Mouse (Mus musculus) olfactory bulb, adult 2 months (tissue): Measurements from ENCODE around the gene Cntn5. TPM values are rescaled to one million over a fixed set of nuclear protein-coding genes. Genes with fewer than 3 reads are reported as not detected.

Experiments used
- H3K27ac ChIP-seq: fragments of 200-500 bp; 2 replicates; pipeline ENCODE4 v1.5.1; 2012; ENCODE audit warnings: low read depth, low read length; ENCODE audit not compliant: insufficient read depth
- H3K4me1 ChIP-seq: fragments of 200-500 bp; 2 replicates; pipeline ENCODE4 v1.6.1; 2012; ENCODE audit warnings: low read length; ENCODE audit not compliant: control insufficient read depth, insufficient read depth
- H3K4me3 ChIP-seq: fragments of 200-500 bp; 2 replicates; pipeline ENCODE4 v1.5.1; 2012; ENCODE audit warnings: mild to moderate bottlenecking, low read depth, low read length, moderate library complexity; ENCODE audit not compliant: insufficient read depth
- CTCF ChIP-seq: fragments of 200-500 bp; IDR thresholded peaks from 2 replicates; pipeline ENCODE4 v1.5.1; 2012; ENCODE audit warnings: low read depth, mild to moderate bottlenecking, low read length, moderate library complexity; ENCODE audit not compliant: insufficient read depth
- POLR2A ChIP-seq: fragments of 200-500 bp; IDR thresholded peaks from 2 replicates; pipeline ENCODE4 v1.6.1; 2012; ENCODE audit warnings: mild to moderate bottlenecking, low read depth, low read length, moderate library complexity; ENCODE audit not compliant: insufficient read depth
- WGBS: fragments of 180-500 bp; shearing (Covaris S2); methylation state at CpG from one replicate; pipeline ENCODE4 v1.1.7; 2018; 5-methylcytosine and 5-hydroxymethylcytosine counted together
- polyA plus RNA-seq: library from polyadenylated mRNA; stranded (reverse); fragments of >200 nt; gene quantifications from 2 replicates; pipeline ENCODE4 v1.2.4, GENCODE M21; 2012; ENCODE audit warnings: low replicate concordance; ENCODE audit not compliant: missing spikeins, insufficient read depth, insufficient read length

Gene Cntn5
- polyA plus RNA-seq, 1 experiment = not detected

DNA sequence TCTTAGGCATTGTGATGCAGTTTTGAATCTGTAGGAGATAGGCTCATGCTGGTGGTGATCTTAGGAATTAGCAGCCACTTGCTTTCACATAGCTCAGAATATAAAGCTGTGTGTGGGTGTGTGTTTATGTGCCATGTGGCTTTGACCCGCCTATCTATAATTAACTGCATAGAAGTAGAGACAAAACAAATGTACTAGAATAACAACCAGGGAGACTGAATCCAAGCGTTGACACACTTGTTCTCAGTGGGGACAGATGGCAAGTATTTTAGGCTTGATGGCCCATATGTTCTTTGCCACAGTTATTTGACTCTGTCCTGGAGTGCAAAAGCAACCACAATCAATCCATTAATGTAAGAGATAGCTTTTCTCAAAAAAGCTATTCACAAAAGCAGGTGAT, 678.6 kb downstream of the Cntn5 start:
- Histone ChIP-seq H3K4me1 (no peaks in the 10 kb centered on the region), H3K27ac (no peak overlapping the region), H3K4me3 (no peak overlapping the region)
- no peak for TF ChIP-seq POLR2A
- no peak for TF ChIP-seq CTCF
- WGBS = 25% methylated on average over 2 of the region's 2 CpGs

DNA sequence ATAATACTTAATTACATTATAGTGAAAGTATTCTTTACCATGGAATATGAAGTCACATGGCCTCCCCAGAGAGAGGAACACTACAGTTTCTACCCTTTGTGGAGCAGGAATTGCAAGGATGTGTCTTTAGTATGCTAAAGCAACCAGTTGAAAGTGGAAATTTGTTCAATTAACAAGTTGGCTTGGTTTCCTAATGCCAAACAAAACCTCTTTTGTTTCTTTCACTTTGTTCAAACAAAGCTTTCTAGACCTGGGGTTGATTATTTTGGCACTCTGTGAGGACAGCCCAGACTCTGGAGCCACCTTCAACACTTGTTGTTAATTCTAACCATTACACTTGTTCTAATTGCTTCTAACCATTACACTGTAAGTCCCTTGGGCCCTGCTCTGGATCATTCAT, 718.5 kb downstream of the Cntn5 start:
- TF ChIP-seq CTCF (no peak), POLR2A (no peak)
- no peak overlapping the region for H3K27ac ChIP-seq
- H3K4me3 ChIP-seq = no peak overlapping the region
- no peaks in the 10 kb centered on the region for H3K4me1 ChIP-seq

DNA sequence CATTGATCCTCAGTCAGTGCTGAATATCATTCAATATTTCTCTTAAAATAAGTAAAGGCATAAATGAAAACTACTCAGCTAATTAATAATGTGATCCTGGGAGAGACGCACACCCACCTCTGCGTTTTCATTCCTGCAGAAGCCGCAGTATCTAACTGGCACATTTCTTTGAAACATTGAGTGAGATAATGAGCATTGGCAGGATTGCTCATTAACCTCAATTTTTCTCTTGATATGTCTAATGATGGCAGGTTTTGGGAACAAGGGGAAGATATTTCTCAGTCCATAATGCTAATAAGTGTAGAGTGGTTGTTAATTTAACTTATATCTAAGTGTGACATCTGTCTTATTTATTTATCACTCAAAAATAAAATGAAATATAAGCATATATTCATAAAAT, 734.0 kb downstream of the Cntn5 start:
- Histone ChIP-seq H3K4me1 (no peaks in the 10 kb centered on the region), H3K4me3 (no peak overlapping the region), H3K27ac (no peak overlapping the region)
- no peak for TF ChIP-seq POLR2A
- 89% methylated on average over 3 of the region's 3 CpGs for WGBS

DNA sequence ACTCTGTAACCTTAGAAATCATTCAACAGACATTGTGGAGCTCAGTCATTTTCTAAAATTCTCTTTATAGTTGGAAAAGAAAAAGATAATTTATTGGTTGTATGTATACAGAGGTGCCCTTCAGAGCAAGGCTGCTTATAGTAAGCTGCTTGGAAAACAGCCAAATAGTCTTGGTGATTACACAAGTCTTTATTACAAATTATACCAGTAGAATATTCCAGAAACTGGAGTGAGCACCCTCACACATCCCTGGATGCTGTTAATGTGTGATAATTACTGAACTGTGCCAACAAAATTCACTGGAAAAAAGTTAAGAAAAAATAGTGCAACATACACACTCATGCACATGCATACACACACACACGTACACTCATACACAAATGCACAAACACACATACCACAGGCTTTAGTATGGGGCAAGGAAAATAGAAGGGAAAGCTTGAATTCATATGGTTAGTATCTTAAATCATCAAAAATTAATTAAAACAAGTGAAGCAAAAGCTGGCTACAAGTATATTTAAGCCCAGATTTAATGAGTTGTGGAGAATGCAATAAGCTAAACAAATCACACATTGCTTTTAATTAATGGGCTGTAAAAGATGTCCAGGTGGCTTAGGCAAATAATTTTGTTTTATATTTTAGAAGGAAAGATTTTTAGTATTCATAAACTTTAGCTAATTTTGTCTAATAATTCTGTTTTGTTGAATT, 783.1 kb downstream of the Cntn5 start:
- Histone ChIP-seq H3K27ac (no peak overlapping the region), H3K4me3 (no peak overlapping the region), H3K4me1 (no peaks in the 10 kb centered on the region)
- no peak for TF ChIP-seq POLR2A
- 95% methylated on average over 1 of the region's 1 CpGs for WGBS

DNA sequence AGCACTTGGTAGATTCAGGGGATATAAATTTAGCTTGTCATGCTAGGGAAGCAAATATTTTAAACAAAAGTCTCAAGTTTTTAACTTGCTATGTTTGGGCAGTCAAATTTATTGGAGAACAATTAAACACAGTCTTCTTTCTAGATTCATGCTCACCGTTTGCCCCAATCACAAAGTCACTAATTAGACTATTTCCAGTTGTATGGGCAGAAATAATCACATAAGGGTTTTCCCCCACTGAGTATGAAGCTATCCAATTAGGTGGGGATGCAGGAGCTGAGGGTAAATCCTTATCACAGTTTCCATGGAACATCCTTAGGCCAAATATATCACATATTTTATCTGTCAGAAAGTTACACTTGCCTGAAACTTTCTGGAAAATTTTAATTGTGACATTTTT, 788.0 kb downstream of the Cntn5 start:
- no peak for TF ChIP-seq POLR2A
- no peak for TF ChIP-seq CTCF

DNA sequence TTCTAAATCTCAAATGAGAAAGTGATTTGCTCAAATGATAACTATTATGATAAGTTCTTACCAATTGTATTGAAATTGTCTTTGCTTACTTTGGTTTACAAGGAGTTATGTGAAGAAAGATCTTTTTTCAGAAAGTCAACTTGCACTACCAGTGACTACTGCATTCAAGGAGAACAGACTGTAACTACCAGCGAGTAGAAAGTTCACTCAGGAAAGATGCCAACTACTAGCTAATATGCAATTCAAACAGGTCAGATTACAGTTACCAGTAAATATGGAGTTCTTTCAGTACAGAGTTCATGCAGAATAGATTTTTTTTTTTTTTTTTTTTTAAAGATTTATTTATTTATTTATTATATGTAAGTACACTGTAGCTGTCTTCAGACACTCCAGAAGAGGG, 795.4 kb downstream of the Cntn5 start:
- WGBS = 58% methylated on average over 1 of the region's 1 CpGs
- H3K4me1 ChIP-seq = no peaks in the 10 kb centered on the region
- TF ChIP-seq POLR2A (no peak), CTCF (no peak)
- no peak overlapping the region for H3K4me3 ChIP-seq
- no peak overlapping the region for H3K27ac ChIP-seq

More for the DNA sequence above, 788.0 kb downstream of the Cntn5 start:
- H3K4me3 ChIP-seq = no peak overlapping the region
- WGBS = 55% methylated on average over 1 of the region's 1 CpGs
- H3K4me1 ChIP-seq = no peaks in the 10 kb centered on the region
- no peak overlapping the region for H3K27ac ChIP-seq

DNA sequence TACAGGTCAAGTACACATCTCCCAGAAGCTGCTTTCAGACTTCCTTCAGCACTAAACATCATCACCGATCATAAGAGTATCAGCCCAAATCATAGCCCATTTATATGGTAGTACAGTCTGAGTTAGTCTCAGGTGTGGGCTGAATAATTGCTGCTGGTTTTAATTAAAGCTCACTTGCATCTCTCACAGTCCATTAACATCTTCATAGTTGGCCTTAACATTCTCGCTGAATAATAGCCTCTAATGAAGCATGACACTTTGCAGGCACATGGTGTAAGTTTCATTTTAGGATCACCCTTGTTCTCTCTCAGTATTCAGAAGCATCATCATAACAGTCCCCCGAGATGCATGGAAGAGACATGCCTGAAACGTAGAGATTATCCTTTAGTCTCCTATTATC, 796.7 kb downstream of the Cntn5 start:
- no peaks in the 10 kb centered on the region for H3K4me1 ChIP-seq
- no peak overlapping the region for H3K4me3 ChIP-seq
- TF ChIP-seq POLR2A (no peak), CTCF (no peak)
- 71% methylated on average over 4 of the region's 4 CpGs for WGBS
- H3K27ac ChIP-seq = no peak overlapping the region

DNA sequence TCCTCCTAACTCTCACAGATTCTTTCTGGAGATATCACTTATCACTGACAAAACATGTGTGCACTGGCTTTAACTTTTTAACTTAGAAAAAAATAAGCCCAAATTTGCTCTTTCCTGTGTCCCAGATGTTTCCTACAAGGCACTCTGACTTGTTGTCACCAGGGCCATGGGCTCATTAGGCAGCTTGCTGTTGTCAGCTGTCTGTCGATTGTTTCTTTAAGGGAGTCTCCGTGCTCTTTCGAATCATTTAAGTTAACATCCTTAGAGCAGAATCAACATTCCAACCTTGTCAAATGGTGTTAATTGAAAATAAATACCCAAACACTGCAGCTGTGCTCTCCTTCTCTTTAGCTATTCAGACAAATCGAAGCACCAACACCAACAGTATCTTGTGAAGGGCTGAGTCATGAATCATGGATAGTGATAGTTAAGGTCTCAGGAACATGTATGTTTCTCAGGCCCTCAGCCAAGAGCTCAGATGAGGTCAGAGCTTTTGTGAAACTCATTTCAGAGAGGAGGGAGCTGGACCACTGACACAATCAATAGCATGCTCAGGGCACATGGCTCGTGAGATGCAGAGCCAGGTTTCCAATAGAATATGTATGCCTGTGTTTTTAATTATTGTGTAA, 802.6 kb downstream of the Cntn5 start:
- 60% methylated on average over 5 of the region's 5 CpGs for WGBS
- Histone ChIP-seq H3K4me3 (no peak overlapping the region), H3K4me1 (no peaks in the 10 kb centered on the region), H3K27ac (no peak overlapping the region)
- no peak for TF ChIP-seq POLR2A
- TF ChIP-seq CTCF = no peak

DNA sequence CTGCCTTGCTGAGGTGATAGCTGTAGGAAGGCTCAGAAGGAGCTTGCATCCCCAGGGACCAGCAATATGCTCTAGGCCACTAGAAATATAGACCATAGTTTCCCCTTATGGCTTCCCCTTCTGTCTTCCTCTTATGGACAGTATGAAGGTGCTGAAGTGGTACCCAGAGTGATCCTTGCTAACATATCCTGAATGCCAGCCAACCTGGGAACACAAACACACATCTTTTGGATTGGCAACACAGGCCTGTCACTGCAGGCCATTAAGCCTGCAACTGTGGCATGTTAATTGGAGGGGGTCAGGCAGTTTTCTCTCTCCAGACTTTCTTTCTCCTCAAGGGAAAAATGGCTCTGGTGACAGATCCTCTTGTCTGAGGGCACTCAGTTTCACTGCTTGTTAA, 828.3 kb downstream of the Cntn5 start:
- no peak overlapping the region for H3K4me3 ChIP-seq
- no peak overlapping the region for H3K27ac ChIP-seq
- TF ChIP-seq CTCF = no peak
- TF ChIP-seq POLR2A = no peak
- no peaks in the 10 kb centered on the region for H3K4me1 ChIP-seq

DNA sequence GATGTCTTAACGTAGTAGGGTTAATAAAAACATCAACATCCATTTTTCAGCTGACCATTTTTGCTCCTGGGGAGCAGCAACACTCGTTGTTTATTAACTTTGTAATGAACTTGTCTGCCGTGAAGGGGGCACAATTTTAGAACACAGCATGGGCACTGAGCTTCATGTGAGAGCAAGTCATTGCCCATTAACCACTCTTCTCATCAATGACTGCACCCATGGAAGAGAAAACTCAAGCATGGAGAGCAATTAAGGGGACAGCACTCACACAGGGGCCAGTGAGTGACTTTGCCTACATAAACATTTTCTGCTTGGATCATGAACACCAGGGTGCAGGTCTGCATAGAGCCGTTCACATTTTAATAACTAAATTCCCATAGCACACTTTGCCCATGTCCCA, 831.2 kb downstream of the Cntn5 start:
- no peak for TF ChIP-seq CTCF
- no peak for TF ChIP-seq POLR2A
- WGBS = 60% methylated on average over 4 of the region's 4 CpGs
- H3K4me1 ChIP-seq = no peaks in the 10 kb centered on the region
- no peak overlapping the region for H3K27ac ChIP-seq
- no peak overlapping the region for H3K4me3 ChIP-seq
